Mouse (Mus musculus): ENCODE measurements at regions not wholly inside any gene's neighbourhood (a gene's known extent, or its start where the extent isn't known, plus 50 kb on each side); places are given as distances from the start of the nearest gene placed in this dataset.

DNA sequence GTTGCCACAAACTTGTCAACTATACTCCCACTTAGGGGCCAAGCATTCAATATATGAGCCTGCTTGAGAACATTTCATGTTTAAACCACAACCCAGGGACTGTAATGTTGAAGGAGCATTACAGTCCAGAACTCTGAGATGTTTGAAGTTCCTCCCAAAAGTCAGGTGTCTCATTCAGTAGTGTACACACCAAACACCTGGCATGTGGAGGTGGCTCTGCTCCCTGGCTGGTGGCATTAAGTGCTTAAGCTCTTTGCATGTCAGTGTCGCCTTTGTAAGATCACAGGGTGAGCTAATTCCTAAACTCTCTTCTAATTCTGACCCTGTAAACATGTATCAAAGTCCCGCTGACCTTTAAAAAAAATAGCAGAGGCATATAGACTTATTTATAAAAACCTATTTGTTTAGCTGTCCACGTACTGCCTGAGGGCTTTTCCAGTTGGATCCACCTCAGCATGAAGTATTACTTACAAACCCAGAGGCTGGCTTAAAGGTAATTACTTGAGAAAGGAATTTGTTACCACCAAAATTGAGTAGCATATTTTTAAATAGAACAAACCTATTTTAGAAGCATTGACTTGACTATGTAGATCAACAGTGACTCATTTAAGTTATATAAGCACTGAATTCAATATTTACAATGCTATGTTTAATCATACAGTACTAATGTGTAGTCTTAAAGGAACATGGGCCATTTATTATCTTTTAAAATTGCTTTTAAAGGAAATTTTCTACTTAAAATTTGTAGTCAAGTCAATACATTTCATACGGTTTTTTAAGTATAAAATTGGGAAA lies 276.3 kb upstream of the Fermt1 start:
- no peak for DNase-seq

DNA sequence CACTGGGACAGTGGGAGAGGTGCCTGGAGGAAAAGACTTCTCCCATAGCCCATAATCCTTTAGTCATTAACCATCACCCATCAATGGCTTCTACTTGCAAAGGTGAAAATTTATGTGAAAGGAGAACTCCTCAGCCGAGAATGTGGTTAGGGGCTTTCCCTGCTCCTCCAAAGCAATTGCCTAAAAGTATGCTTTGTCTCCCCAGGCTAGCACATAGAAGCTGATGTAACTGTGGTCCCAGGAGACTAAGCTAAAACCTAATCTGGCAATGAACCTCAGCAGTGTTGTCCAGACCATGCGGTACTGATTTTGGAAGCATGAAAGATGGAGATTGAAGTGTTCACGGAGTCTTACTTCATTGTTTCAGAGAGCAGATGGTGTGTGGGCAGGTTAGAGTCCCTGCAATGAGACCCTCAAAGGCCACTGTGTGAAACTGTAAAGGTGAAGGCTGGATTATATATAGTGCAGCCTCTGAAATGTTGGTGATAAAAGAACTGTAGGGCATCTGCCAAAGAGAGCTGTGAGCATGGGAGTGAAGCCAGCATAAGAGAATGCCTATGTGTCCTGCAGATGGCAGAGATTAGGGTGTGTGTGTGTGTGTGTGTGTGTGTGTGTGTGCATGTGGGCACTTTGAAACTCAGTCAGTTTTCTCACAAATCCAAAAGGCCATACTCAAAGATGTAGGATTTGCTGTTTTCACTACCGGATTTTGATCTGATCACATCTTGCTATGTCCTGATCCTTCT lies 289.6 kb upstream of the Fermt1 start:
- no peak for DNase-seq

DNA sequence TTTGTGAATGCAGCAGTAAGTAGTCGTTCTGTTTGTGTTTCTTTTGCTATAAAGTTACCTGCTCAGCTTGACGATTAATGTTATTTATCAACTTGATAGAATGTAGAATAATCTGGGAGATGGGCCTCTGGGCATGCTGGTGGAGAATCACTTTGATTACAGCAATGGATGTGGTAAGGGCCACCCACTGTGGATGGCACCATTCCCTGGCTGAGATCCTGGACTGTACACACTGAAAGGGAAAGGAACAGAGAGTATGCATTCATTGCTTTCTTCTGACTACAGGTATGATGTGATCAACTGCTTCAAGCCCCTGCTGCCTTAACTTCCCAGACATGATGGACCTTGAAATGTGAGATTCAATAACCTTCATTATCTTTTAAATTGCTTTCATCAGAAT lies 299.8 kb upstream of the Bmp2 start:
- no peak for DNase-seq

DNA sequence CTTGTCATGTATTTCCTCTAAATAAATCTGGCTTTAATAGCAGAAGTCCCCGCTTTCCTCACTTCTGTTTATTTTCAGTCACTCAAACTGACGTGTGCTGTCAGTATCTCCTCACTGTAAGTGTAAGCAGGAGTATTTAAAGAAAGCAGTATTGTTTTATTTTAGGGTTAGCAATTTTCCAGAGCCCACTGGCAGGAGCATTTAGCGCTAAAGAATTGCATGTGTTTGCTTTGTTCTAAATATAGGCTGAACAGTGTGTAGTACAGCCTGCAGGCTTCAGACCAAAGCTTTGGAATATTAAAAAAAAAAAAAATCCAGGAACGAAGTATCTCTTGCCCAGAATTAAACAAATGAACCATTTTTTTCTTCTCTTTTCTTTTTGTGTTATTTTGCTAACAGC lies 277.5 kb upstream of the Bmp2 start:
- no peak for DNase-seq

DNA sequence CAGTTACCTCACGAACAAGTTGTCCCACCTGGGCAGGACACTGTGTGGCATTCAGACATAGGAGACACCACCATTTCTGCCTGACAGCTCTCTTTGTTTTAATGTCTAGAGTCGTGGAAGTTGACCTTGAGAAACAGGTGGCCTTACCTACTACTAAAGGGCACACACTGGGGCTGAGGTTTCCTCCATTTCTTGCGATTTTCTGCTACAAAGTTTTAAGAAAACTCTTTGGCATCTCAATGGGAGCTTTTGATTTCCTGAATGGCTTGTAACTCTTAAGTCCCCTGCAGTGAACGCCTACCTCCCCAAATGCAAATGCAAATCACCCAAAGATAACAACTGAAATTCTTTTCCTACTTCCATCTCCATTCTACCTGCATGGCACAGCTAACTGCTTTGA lies 273.4 kb upstream of the Bmp2 start:
- DNase-seq = no peak

DNA sequence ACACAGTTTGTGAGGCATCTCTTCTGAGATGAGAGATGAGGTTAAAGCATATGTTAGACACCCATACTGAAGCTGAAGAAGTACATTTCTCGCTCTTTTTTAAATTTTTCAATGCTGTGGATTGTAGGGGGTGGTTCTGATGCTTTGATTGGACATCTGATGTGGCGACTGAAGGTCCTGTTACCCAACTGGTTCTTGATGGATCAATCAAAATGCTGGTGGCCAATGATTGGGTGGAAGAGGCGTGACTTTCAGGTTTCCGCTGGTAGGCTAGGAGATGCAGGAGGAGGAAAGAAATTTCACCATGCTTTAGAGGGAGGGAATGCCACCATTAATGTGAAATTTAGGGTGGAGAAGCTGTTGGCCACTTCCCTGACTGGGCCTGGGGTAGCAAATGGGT lies 272.7 kb upstream of the Bmp2 start:
- DNase-seq = no peak

DNA sequence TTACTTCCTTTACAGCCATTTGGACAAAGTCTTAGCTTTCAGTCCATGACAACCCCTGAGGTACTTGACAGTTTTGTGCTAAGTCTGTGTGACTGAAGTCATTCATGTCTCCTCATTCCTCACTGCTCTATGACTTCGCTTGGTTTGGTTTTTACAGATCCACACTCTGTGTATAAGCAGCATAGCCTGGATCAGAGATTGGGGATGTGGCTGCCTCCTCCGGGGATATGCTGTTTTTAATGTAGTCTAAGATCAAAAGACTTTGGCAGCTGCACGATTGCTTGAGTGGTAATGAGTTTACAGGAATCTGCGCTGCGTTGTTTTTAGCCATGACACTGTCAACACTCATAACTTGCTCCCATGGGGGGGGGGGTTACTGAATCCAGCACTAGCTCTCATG lies 269.3 kb upstream of the Bmp2 start:
- no peak for DNase-seq

DNA sequence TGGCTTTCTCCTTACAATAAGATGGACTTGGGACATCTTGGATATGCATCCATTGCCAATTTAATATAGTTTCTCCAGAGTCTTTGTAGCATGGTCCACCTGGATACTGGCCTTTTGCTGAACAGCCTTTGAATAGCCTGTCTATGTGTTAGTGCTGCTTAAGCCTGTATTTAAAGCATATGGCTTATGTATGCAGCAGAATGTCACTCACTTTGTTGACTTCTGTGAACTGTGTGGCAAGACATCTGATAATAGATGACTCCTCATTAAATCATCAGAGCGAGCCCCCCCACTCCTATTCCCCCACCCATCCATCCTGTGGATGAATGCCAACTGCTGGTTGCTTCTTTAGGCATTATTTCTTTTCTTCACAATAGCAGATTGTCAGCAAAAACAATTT lies 268.2 kb upstream of the Bmp2 start:
- no peak for DNase-seq

DNA sequence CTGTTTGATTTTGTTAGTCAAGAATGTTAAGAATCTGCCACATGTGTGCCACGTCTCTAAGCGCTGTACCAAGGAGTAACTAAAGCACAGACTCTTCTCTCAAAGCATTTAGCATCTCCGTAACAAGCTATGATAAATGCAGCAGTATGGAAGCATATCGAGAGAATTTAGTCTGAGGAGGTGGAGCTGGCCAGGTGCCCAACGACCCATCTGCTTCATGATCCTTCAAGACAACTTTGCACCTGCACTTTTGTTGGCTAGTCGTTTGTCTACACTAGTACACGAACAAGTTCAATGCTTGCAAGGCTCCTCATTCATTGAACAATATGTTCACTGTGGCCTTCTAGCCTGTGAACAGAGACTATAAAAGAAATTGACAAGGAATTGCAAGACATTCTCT lies 257.8 kb upstream of the Bmp2 start:
- DNase-seq = no peak

DNA sequence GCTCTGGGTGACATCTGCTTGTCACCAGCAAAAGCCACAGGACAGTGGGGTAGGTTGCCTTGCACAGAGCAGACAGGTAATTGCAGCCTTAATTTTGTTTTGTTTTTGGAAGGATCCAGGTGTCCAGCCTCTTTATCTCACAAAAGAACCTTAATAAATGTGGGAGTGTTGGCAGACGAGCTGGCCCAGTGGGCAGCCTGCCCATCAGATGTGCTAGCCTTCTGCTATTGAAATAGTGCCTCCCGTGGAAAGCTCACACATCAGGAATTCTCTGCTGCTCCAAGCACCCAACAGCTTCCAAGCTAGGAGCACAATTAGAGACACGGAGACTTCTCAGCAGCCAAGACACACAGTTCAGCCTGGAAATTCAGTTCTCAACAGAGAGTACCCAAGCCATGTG lies 246.0 kb upstream of the Bmp2 start:
- no peak for DNase-seq

DNA sequence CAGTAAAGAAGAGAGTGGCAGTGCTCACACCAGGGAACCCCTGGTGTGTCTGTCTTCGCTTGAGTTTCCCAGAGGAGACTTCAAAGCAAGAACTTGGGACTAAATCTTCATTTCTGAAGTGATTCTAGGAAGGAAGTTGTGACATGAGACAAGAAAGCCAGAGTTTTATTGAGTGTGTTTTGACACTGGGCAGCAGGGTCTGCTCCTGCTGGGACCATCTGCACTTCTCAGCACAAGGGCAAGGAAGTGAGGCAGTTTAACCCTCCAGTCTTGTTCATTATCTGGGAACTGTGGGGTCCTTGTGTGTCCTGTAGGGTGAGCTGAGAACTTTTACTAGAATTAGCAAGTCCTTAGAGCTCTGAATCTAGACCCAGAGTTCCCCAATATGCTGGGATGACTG lies 241.0 kb upstream of the Bmp2 start:
- DNase-seq = no peak

DNA sequence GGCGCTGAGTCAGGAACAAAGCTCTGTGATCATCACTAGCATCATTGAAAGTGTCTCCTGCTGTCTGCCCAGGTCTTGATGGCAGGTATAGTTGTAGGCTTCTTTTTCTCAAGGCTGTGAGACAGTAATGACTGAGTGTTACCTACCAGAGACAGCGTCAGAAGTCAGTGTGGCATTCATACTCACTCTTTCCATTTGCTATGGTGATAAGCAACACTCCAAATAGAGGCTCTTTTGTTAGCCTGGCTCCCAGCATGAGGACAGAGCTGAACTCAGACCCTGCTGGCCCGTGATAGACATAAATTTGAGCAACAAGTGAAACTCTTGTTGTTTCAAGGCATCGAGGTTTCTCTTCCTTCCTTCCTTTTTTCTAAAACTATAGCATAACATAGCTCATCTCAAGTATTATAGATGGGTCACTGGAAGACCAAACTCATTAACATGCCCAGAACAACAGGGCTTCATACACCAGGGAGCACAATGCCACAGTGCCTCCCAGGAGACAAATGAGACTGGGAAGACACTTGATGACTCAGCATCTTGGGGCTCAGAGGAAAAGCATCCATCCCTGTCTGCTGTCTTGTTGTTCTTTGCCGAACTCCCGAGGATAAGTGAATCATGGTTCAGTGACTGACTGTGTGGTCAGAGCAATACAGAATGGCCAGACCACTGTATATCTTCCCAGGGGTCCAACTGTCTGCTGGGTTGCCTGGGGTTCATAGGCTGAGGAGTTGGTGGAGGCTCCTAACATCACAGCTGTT lies 225.5 kb upstream of the Bmp2 start:
- no peak for DNase-seq

DNA sequence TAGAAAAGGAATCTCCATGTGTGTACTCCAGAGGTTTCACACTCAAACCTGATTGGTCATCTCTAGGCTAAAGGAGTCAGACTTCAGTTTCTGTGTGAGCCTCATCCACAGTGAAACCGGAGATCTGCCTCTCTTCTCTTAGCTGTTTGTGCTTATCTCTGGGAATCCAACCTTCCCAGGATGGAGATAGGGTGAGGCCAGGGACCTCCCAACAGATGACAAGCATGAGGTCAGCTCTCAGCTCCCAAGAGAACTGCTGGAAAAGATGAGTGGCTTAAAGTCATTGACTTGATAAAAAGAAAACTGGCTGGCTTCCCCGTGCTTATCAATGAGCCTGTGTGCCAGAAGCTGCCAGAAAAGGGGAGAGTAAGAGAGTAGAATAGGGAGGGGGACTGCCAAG lies 224.3 kb upstream of the Bmp2 start:
- DNase-seq = no peak

DNA sequence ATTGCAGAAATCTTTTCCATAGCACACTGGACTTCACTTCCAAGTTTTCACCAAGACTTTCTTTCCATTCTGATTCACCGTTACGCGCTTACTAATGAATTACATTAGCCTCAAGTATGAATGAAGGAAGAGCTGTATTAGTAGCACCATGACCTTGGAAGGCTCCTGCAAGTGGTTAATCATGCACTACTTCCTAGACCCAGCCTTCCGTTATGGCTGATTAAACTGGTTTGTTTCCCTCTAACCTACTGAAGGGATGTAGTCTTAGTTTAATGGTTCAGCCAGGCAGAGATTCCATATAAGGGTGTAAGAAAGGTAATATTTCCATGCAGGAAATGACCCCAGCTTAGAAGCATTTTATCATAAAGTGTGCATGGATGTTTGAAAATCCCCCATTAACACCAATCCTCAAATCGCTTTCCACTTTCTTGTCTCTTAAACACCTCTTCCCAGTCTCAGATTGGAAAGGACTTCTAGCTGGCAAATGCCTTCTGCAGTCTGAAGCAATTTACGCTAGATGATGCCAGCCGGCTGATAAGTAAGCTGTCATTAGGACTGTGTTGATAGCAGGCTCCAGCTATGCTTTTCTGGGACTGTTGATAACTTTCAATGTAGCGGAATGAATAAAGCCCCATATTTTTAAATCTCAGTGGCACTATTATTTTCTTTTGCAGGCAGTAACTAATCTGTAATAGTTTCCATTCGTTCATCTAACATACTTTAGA lies 215.6 kb upstream of the Bmp2 start:
- no peak for DNase-seq

DNA sequence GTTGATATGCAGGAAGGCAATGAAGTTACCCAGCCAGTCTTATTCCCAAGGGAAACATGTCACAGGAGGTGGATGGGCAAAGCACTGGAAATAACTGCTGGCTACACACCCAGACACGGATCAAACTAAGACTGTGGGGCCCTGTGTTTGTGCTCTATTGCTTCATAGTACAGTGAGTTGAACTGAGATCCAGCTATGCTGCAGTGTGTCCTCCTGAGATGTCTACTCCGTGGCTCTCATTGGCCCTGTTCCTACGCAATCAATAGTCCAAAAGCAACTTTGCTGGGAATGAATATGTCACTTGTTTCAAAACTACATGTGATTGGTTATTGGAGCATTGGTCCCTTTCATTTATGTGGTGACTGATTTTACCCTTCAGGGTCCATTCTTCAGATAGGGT lies 213.8 kb upstream of the Bmp2 start:
- no peak for DNase-seq

DNA sequence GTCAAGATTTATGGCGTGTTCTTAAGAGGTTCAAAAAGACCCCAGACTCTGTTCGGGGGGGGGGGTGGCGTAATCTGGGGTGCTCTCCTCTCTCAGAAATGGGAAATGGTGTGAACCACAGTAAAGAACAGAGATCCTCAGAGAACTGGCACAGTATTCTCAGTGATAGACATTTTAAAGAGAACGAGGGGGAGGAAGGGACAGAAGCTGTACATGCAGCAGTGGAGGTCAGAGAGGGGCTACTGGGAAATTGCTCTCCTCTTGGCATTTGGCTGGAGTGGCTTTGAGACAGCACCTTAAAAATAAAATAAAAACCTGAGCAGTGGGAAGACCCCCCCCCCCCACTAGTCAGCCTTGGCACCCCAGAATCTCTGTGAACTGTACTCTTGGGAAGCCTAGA lies 210.6 kb upstream of the Bmp2 start:
- no peak for DNase-seq

DNA sequence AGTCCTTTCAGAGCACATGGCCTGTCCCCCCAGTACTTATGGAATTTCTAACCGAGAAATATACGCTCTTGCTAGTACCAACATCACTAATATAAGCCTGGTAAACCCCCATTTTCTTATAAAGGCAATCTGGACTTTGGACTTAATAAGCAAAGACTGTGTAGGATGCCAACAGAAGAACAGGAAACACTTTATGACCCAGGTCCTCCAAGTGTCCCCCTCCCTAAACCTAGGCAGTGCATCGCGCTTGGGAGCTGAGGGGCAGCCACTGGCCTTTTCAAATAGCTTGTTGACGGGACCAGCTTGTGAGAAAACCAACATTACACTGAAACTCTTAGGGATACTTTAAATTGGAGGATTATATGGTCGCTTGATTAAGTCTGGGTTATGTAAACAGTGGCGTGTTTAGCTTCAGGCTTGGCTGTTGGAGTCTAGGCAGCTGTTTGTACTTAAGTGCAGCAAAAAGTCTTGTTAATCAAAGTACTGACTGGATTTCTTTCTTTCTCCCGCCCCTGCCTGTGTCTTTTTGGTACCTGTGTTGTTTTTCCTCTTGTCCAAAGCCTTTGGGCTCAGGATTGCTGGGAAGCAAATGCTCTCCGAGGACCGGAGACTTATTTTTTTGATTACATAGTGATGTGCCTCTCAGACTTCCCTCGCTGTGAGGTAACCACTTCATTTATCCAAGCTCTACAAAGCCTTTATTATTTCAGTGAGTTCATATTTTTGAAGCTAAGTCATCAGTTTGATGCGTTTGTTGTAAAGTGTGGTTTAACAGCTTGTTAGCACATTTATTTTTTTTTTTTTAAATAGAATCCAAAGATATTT lies 205.8 kb upstream of the Bmp2 start:
- no peak for DNase-seq

DNA sequence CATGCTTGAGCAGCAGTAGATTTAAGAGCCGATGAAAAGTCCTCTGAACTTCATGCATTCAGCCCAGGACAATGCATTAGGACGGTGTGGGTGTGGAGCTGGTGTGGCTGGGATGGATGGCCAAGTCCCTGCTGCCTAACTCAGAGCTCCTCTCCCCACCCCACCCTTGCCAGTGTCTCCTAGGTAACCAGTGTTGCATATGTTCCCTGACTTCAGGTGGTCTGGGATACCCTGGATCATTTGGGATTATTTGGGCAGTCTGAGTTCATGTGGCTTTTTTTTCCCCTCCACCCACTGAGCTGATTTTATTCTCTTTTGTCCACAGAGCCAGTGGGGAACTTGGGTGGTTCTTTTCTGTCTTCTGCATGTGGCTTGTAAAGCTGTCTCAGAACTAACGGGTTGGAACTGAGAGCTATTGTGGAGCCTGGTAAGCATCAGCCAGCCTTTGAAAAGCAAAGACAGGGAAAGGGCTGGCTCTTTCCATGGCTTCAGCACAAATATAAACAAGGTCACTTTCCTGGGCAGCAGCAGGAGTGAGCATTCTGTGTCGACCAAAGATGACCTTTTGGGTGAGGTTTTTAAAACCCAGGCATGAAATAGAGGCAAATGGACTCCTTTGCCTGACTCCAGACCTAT lies 205.1 kb upstream of the Bmp2 start:
- DNase-seq = peak; percentile 14

DNA sequence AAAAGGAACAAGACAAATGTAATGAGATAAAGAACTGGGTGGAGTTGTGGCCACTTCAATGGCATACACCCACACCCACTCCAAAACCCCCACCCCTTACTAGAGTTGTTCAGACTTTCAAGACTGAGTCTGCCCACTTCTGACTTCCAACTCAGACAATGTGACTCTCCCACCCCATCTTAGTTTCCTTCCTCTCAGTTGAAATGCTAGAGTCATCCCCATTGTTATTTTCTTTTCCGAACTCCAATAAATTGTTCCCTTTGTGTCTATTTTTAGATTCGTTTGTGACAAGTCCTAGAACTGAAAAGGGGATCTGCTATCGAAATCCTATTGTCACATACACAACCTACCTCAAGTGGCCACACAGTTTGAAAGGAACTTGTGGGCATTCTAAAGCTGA lies 200.7 kb upstream of the Bmp2 start:
- DNase-seq = no peak

DNA sequence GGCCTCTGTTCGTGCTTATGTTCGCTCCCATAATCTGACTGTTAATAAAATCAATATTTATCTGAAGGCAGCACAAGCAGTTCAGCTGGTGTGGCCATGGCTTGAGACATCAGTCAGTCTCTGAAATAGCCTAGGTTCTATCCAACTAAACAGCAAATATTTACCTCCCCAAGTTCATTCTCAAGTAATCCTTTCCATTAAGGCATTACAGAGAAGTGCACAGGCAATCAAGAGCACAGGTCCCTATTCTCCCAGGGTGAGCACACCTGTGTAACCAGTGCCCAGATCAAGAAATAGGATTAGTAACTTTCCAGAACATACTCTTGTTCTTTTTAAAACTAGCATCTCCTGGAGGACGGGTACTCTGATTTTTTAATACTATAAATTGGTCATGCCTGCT lies 199.2 kb upstream of the Bmp2 start:
- DNase-seq = no peak

All from gastrocnemius, postnatal 25 days (tissue).